Mouse (Mus musculus) small intestine, adult 2 months (tissue): Measurements from ENCODE around the gene Kpna2.

ENCODE experiments used
- CTCF ChIP-seq: fragments of 200-500 bp; IDR thresholded peaks from 2 replicates; pipeline ENCODE4 v1.5.1; 2012; ENCODE audit warnings: low read depth, mild to moderate bottlenecking, control low read depth, inconsistent platforms, low read length, moderate library complexity, mixed read lengths; ENCODE audit not compliant: insufficient replicate concordance, insufficient read length; ENCODE audit errors: extremely low read depth
- POLR2A ChIP-seq: fragments of 200-500 bp; IDR thresholded peaks from 2 replicates; pipeline ENCODE4 v1.6.1; 2012; ENCODE audit warnings: low read depth, mild to moderate bottlenecking, control low read depth, inconsistent platforms, low read length, moderate library complexity

DNA sequence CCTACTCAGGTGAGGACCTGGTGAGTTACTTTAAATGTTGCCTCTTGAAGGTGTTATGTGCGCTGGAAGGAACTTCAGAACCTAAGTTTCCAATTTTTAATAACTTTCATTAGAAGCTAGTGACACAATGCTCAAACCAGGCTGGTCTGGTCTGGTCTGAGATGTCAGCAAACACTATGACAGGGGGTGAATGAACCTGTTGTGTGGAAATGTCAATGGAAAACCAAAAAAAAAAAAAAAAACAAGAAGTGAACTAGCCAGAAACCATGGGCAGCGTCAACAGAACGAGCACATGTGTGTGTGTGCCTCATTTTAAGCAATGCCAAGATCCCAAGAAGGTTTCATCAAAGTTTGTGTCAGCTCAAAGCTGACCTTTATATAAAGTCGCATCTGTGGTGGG is 46.2 kb upstream of the Kpna2 start:
- TF ChIP-seq CTCF (no peak), POLR2A (no peak)
